Mouse (Mus musculus): ENCODE measurements around the gene Thbs3. TPM values are rescaled to one million over a fixed set of nuclear protein-coding genes. Genes with fewer than 3 reads are reported as not detected.
A peak's percentile ranks its signal among the peaks of the same experiment; 100 is the strongest.

Thbs3 gene
- polyA plus RNA-seq, 1 experiment from 2014 or later: 24.4 TPM

- Histone ChIP-seq H3K9ac (replicated peaks; ENCODE audit: low read length) (no peak overlapping the region), H3K9me3 (replicated peaks; ENCODE audit: control insufficient read depth, low read length) (no peaks in the 10 kb centered on the region), H3K4me2 (ENCODE audit: low read depth, low read length) (no peak overlapping the region), H3K27ac (replicated peaks; ENCODE audit: low read depth, low read length) (no peak overlapping the region), H3K4me3 (ENCODE audit: low read depth, low read length) (no peak overlapping the region), H3K27me3 (ENCODE audit: control insufficient read depth, insufficient read depth, low read length) (no peaks in the 10 kb centered on the region), H3K4me1 (ENCODE audit: control insufficient read depth, insufficient read depth, low read length) (peaks cover 7% of the 10 kb centered on the region), H3K36me3 (replicated peaks; ENCODE audit: control insufficient read depth, insufficient read depth, low read depth, low read length) (no peaks in the 10 kb centered on the region; the same call in 1 of the 2 replicates)
- DNase-seq (ENCODE audit: low spot score): no peak
- WGBS: 68% methylated on average over 18 of the region's 18 CpGs
- ATAC-seq (replicated peaks; ENCODE audit: insufficient number of reproducible peaks, low FRiP score, low TSS enrichment, low read depth): no peak
Measured at GRCm38 (mm10) chr3:89187690-89188477, 27.1 kb upstream of the Thbs3 start.

- H3K4me3 ChIP-seq (ENCODE audit: low read depth, low read length): no peak overlapping the region
- 60% methylated on average over 12 of the region's 12 CpGs for whole genome bisulfite sequencing
- H3K9ac ChIP-seq (replicated peaks; ENCODE audit: low read length): no peak overlapping the region
- no peak for DNase-seq (ENCODE audit: low spot score)
- no peak overlapping the region for H3K4me2 ChIP-seq (ENCODE audit: low read depth, low read length)
- H3K9me3 ChIP-seq (replicated peaks; ENCODE audit: control insufficient read depth, low read length): no peaks in the 10 kb centered on the region
- no peaks in the 10 kb centered on the region; the same call in 1 of the 2 replicates for H3K36me3 ChIP-seq (replicated peaks; ENCODE audit: control insufficient read depth, insufficient read depth, low read depth, low read length)
- H3K4me1 ChIP-seq (ENCODE audit: control insufficient read depth, insufficient read depth, low read length): peaks cover 7% of the 10 kb centered on the region
- ATAC-seq (replicated peaks; ENCODE audit: insufficient number of reproducible peaks, low FRiP score, low TSS enrichment, low read depth): no peak
- H3K27me3 ChIP-seq (ENCODE audit: control insufficient read depth, insufficient read depth, low read length): no peaks in the 10 kb centered on the region
- H3K27ac ChIP-seq (replicated peaks; ENCODE audit: low read depth, low read length): no peak overlapping the region
Measured at GRCm38 (mm10) chr3:89188478-89188875, 26.5 kb upstream of the Thbs3 start.

GRCm38 (mm10) chr3:89190436-89190835, 24.5 kb upstream of the Thbs3 start:
- Histone ChIP-seq H3K4me3 (ENCODE audit: low read depth, low read length) (no peak overlapping the region), H3K36me3 (replicated peaks; ENCODE audit: control insufficient read depth, insufficient read depth, low read depth, low read length) (no peaks in the 10 kb centered on the region; the same call in 1 of the 2 replicates), H3K4me1 (ENCODE audit: control insufficient read depth, insufficient read depth, low read length) (no peaks in the 10 kb centered on the region), H3K9me3 (replicated peaks; ENCODE audit: control insufficient read depth, low read length) (no peaks in the 10 kb centered on the region), H3K27me3 (ENCODE audit: control insufficient read depth, insufficient read depth, low read length) (no peaks in the 10 kb centered on the region), H3K9ac (replicated peaks; ENCODE audit: low read length) (no peak overlapping the region), H3K4me2 (ENCODE audit: low read depth, low read length) (no peak overlapping the region), H3K27ac (replicated peaks; ENCODE audit: low read depth, low read length) (no peak overlapping the region)
- ATAC-seq (replicated peaks; ENCODE audit: insufficient number of reproducible peaks, low FRiP score, low TSS enrichment, low read depth) (no peak), DNase-seq (ENCODE audit: low spot score) (no peak)
- 86% methylated on average over 8 of the region's 8 CpGs for WGBS

- 74% methylated on average over 1 of the region's 1 CpGs for WGBS
- Histone ChIP-seq H3K9me3 (replicated peaks; ENCODE audit: control insufficient read depth, low read length) (no peaks in the 10 kb centered on the region), H3K9ac (replicated peaks; ENCODE audit: low read length) (no peak overlapping the region), H3K4me2 (ENCODE audit: low read depth, low read length) (no peak overlapping the region), H3K4me1 (ENCODE audit: control insufficient read depth, insufficient read depth, low read length) (0 out of 2 replicates have a peak, but pooled peaks cover 2% of the 10 kb centered on the region), H3K4me3 (ENCODE audit: low read depth, low read length) (no peak overlapping the region), H3K36me3 (replicated peaks; ENCODE audit: control insufficient read depth, insufficient read depth, low read depth, low read length) (no peaks in the 10 kb centered on the region), H3K27ac (replicated peaks; ENCODE audit: low read depth, low read length) (no peak overlapping the region), H3K27me3 (ENCODE audit: control insufficient read depth, insufficient read depth, low read length) (no peaks in the 10 kb centered on the region)
- DNase-seq (ENCODE audit: low spot score): no peak
- no peak for ATAC-seq (replicated peaks; ENCODE audit: insufficient number of reproducible peaks, low FRiP score, low TSS enrichment, low read depth)
Measured at GRCm38 (mm10) chr3:89193351-89193750, 21.6 kb upstream of the Thbs3 start.

GRCm38 (mm10) chr3:89193853-89194252, 21.1 kb upstream of the Thbs3 start:
- Histone ChIP-seq H3K4me1 (ENCODE audit: control insufficient read depth, insufficient read depth, low read length) (0 out of 2 replicates have a peak, but pooled peaks cover 2% of the 10 kb centered on the region), H3K4me2 (ENCODE audit: low read depth, low read length) (no peak overlapping the region), H3K27ac (replicated peaks; ENCODE audit: low read depth, low read length) (no peak overlapping the region), H3K36me3 (replicated peaks; ENCODE audit: control insufficient read depth, insufficient read depth, low read depth, low read length) (no peaks in the 10 kb centered on the region), H3K4me3 (ENCODE audit: low read depth, low read length) (no peak overlapping the region), H3K9ac (replicated peaks; ENCODE audit: low read length) (no peak overlapping the region), H3K27me3 (ENCODE audit: control insufficient read depth, insufficient read depth, low read length) (no peaks in the 10 kb centered on the region), H3K9me3 (replicated peaks; ENCODE audit: control insufficient read depth, low read length) (no peaks in the 10 kb centered on the region)
- ATAC-seq (replicated peaks; ENCODE audit: insufficient number of reproducible peaks, low FRiP score, low TSS enrichment, low read depth) (no peak), DNase-seq (ENCODE audit: low spot score) (no peak)
- 87% methylated on average over 2 of the region's 2 CpGs for WGBS

- H3K36me3 ChIP-seq (replicated peaks; ENCODE audit: control insufficient read depth, insufficient read depth, low read depth, low read length): no peaks in the 10 kb centered on the region
- peak overlapping the region; percentile 78; the same call in 1 of the 2 replicates for H3K27ac ChIP-seq (replicated peaks; ENCODE audit: low read depth, low read length)
- DNase-seq (ENCODE audit: low spot score) (peak; percentile 94), ATAC-seq (replicated peaks; ENCODE audit: insufficient number of reproducible peaks, low FRiP score, low TSS enrichment, low read depth) (peak; percentile 89)
- peak overlapping the region; percentile 59 for H3K4me2 ChIP-seq (ENCODE audit: low read depth, low read length)
- H3K9me3 ChIP-seq (replicated peaks; ENCODE audit: control insufficient read depth, low read length): no peaks in the 10 kb centered on the region
- 0 out of 2 replicates have a peak, but pooled peaks cover 2% of the 10 kb centered on the region for H3K4me1 ChIP-seq (ENCODE audit: control insufficient read depth, insufficient read depth, low read length)
- H3K9ac ChIP-seq (replicated peaks; ENCODE audit: low read length): peak overlapping the region; percentile 69
- 7% methylated on average over 33 of the region's 33 CpGs for WGBS
- peak overlapping the region; percentile 33 for H3K4me3 ChIP-seq (ENCODE audit: low read depth, low read length)
- no peaks in the 10 kb centered on the region for H3K27me3 ChIP-seq (ENCODE audit: control insufficient read depth, insufficient read depth, low read length)
Measured at GRCm38 (mm10) chr3:89195979-89196877, 18.8 kb upstream of the Thbs3 start.

- Histone ChIP-seq H3K4me2 (ENCODE audit: low read depth, low read length) (no peak overlapping the region), H3K36me3 (replicated peaks; ENCODE audit: control insufficient read depth, insufficient read depth, low read depth, low read length) (no peaks in the 10 kb centered on the region), H3K9me3 (replicated peaks; ENCODE audit: control insufficient read depth, low read length) (no peaks in the 10 kb centered on the region), H3K27me3 (ENCODE audit: control insufficient read depth, insufficient read depth, low read length) (no peaks in the 10 kb centered on the region), H3K4me1 (ENCODE audit: control insufficient read depth, insufficient read depth, low read length) (0 out of 2 replicates have a peak, but pooled peaks cover 2% of the 10 kb centered on the region), H3K27ac (replicated peaks; ENCODE audit: low read depth, low read length) (no peak overlapping the region), H3K4me3 (ENCODE audit: low read depth, low read length) (no peak overlapping the region), H3K9ac (replicated peaks; ENCODE audit: low read length) (no peak overlapping the region)
- DNase-seq (ENCODE audit: low spot score) (no peak), ATAC-seq (replicated peaks; ENCODE audit: insufficient number of reproducible peaks, low FRiP score, low TSS enrichment, low read depth) (no peak)
- WGBS: 81% methylated on average over 3 of the region's 3 CpGs
Measured at GRCm38 (mm10) chr3:89199839-89200238, 15.1 kb upstream of the Thbs3 start.

Data from embryonic facial prominence, embryonic 11.5 days (tissue).